Mouse (Mus musculus) intestine, embryonic 14.5 days (tissue): ENCODE results near the gene Efna5. TPM values are rescaled to one million over a fixed set of nuclear protein-coding genes. Genes with fewer than 3 reads are reported as not detected.
A peak's percentile ranks its signal among the peaks of the same experiment; 100 is the strongest.

Source experiments
- ATAC-seq: fragments of 200-750 bp; cut with Nextera tagmentation; replicated peaks from 2 replicates; pipeline ENCODE4 v1.8.0; 2017; ENCODE audit warnings: low read depth, moderate number of reproducible peaks, moderate TSS enrichment, moderate library complexity; ENCODE audit not compliant: low FRiP score, low TSS enrichment
- DNase-seq: peaks from one replicate; pipeline ENCODE4 v3.0.0-alpha.2; 2018; ENCODE audit warnings: low spot score
- H3K27ac ChIP-seq: fragments of 300-500 bp; sonication (generic); 2 replicates; pipeline ENCODE4 v1.5.1; 2014; ENCODE audit warnings: low read depth, mild to moderate bottlenecking, control low read depth
- H3K27me3 ChIP-seq: fragments of 300-500 bp; sonication (generic); replicated peaks from 2 replicates; pipeline ENCODE4 v1.6.1; 2014; ENCODE audit warnings: low read length, control low read depth; ENCODE audit not compliant: control insufficient read depth, insufficient read depth
- H3K36me3 ChIP-seq: fragments of 300-500 bp; sonication (generic); 2 replicates; pipeline ENCODE4 v1.6.1; 2014; ENCODE audit warnings: low read length, control low read depth; ENCODE audit not compliant: control insufficient read depth, insufficient read depth
- H3K4me1 ChIP-seq: fragments of 300-500 bp; sonication (generic); replicated peaks from 2 replicates; pipeline ENCODE4 v1.6.1; 2014; ENCODE audit warnings: low read length, control low read depth, mixed read lengths; ENCODE audit not compliant: control insufficient read depth, insufficient read depth
- H3K4me2 ChIP-seq: fragments of 300-500 bp; sonication (generic); 2 replicates; pipeline ENCODE4 v1.6.1; 2014; ENCODE audit warnings: low read length
- H3K4me3 ChIP-seq: fragments of 300-500 bp; sonication (generic); 2 replicates; pipeline ENCODE4 v1.5.1; 2014; ENCODE audit warnings: low read depth, low read length, control low read depth, mixed read lengths
- H3K9ac ChIP-seq: fragments of 300-500 bp; sonication (generic); 2 replicates; pipeline ENCODE4 v1.6.1; 2014; ENCODE audit warnings: mild to moderate bottlenecking, low read length
- H3K9me3 ChIP-seq: fragments of 300-500 bp; sonication (generic); 2 replicates; pipeline ENCODE4 v1.6.1; 2016; ENCODE audit warnings: low read length, control low read depth; ENCODE audit not compliant: control insufficient read depth
- WGBS: fragments of 180-500 bp; shearing (Covaris S2); extraction: QIAGEN DNeasy Blood & Tissue Kit; methylation state at CpG from one replicate; pipeline ENCODE4 v1.1.7; 2014; 5-methylcytosine and 5-hydroxymethylcytosine counted together
- polyA plus RNA-seq: library from polyadenylated mRNA; unstranded; fragments of >200 nt; fragmentation: Nextera tagmentation; extraction: Ambion mirVana; gene quantifications from 2 replicates; pipeline ENCODE4 v1.2.1, GENCODE M21; 2014

Gene Efna5
- polyA plus RNA-seq, 1 experiment from 2014 or later = 42.4 TPM

GRCm38 (mm10) chr17:62863004-62863403, 18.1 kb downstream of the Efna5 start:
- H3K27me3 ChIP-seq = no peaks in the 10 kb centered on the region
- H3K4me3 ChIP-seq = no peak overlapping the region
- no peak overlapping the region for H3K9ac ChIP-seq
- H3K9me3 ChIP-seq = no peaks in the 10 kb centered on the region
- no peaks in the 10 kb centered on the region for H3K36me3 ChIP-seq
- peak overlapping the region; percentile 32 for H3K4me2 ChIP-seq
- WGBS = 51% methylated on average over 3 of the region's 3 CpGs
- no peak for DNase-seq
- H3K4me1 ChIP-seq = peaks cover 28% of the 10 kb centered on the region
- no peak for ATAC-seq
- peak overlapping the region; percentile 77 for H3K27ac ChIP-seq

- WGBS = 13% methylated on average over 12 of the region's 12 CpGs
- Histone ChIP-seq H3K9ac (no peak overlapping the region), H3K4me2 (peak overlapping the region; percentile 32), H3K27me3 (no peaks in the 10 kb centered on the region), H3K27ac (peak overlapping the region; percentile 77), H3K4me3 (no peak overlapping the region), H3K4me1 (peaks cover 28% of the 10 kb centered on the region), H3K36me3 (no peaks in the 10 kb centered on the region), H3K9me3 (no peaks in the 10 kb centered on the region)
- DNase-seq (peak; percentile 68), ATAC-seq (peak; percentile 60; the same call in 1 of the 2 replicates)
Observed at GRCm38 (mm10) chr17:62862298-62862999, 18.7 kb downstream of the Efna5 start.

GRCm38 (mm10) chr17:62857275-62857674, 23.8 kb downstream of the Efna5 start:
- 69% methylated on average over 8 of the region's 8 CpGs for WGBS
- no peak for ATAC-seq

GRCm38 (mm10) chr17:62853741-62854140, 27.4 kb downstream of the Efna5 start:
- Histone ChIP-seq H3K27me3 (no peaks in the 10 kb centered on the region), H3K36me3 (no peaks in the 10 kb centered on the region), H3K4me3 (no peak overlapping the region), H3K4me1 (peaks cover 39% of the 10 kb centered on the region), H3K27ac (no peak overlapping the region), H3K4me2 (0 out of 2 replicates have a peak overlapping the region, but pooled peaks have one; percentile 4), H3K9me3 (no peaks in the 10 kb centered on the region), H3K9ac (no peak overlapping the region)
- no peak for ATAC-seq
- no peak for DNase-seq
- WGBS = 31% methylated on average over 6 of the region's 6 CpGs

More at GRCm38 (mm10) chr17:62857275-62857674, 23.8 kb downstream of the Efna5 start:
- H3K27me3 ChIP-seq = no peaks in the 10 kb centered on the region
- H3K4me1 ChIP-seq = peaks cover 33% of the 10 kb centered on the region
- no peaks in the 10 kb centered on the region for H3K36me3 ChIP-seq
- no peak overlapping the region for H3K9ac ChIP-seq
- no peak overlapping the region for H3K4me3 ChIP-seq
- H3K9me3 ChIP-seq = no peaks in the 10 kb centered on the region
- H3K4me2 ChIP-seq = no peak overlapping the region
- no peak overlapping the region for H3K27ac ChIP-seq
- no peak for DNase-seq

GRCm38 (mm10) chr17:62852822-62853608, 28.1 kb downstream of the Efna5 start:
- no peak overlapping the region for H3K4me3 ChIP-seq
- no peaks in the 10 kb centered on the region for H3K36me3 ChIP-seq
- no peaks in the 10 kb centered on the region for H3K27me3 ChIP-seq
- no peak overlapping the region for H3K9ac ChIP-seq
- DNase-seq (no peak), ATAC-seq (no peak)
- peaks cover 39% of the 10 kb centered on the region for H3K4me1 ChIP-seq
- no peaks in the 10 kb centered on the region for H3K9me3 ChIP-seq
- no peak overlapping the region for H3K27ac ChIP-seq
- WGBS = 4% methylated on average over 3 of the region's 3 CpGs
- H3K4me2 ChIP-seq = 0 out of 2 replicates have a peak overlapping the region, but pooled peaks have one; percentile 4

GRCm38 (mm10) chr17:62851268-62851667, 29.8 kb downstream of the Efna5 start:
- ATAC-seq (no peak; the same call in 1 of the 2 replicates), DNase-seq (no peak)
- Histone ChIP-seq H3K4me1 (peaks cover 42% of the 10 kb centered on the region), H3K27ac (no peak overlapping the region), H3K9me3 (no peaks in the 10 kb centered on the region), H3K36me3 (no peaks in the 10 kb centered on the region), H3K4me2 (no peak overlapping the region), H3K9ac (no peak overlapping the region), H3K27me3 (no peaks in the 10 kb centered on the region), H3K4me3 (no peak overlapping the region)
- 27% methylated on average over 7 of the region's 7 CpGs for WGBS

GRCm38 (mm10) chr17:62850603-62851002, 30.5 kb downstream of the Efna5 start:
- H3K4me2 ChIP-seq = no peak overlapping the region

GRCm38 (mm10) chr17:62849676-62850075, 31.4 kb downstream of the Efna5 start:
- Histone ChIP-seq H3K4me2 (no peak overlapping the region), H3K4me3 (no peak overlapping the region), H3K4me1 (peaks cover 45% of the 10 kb centered on the region), H3K9me3 (no peaks in the 10 kb centered on the region), H3K36me3 (no peaks in the 10 kb centered on the region), H3K27me3 (no peaks in the 10 kb centered on the region), H3K9ac (no peak overlapping the region), H3K27ac (no peak overlapping the region)
- ATAC-seq (no peak), DNase-seq (no peak)
- 84% methylated on average over 6 of the region's 6 CpGs for WGBS

More at GRCm38 (mm10) chr17:62850603-62851002, 30.5 kb downstream of the Efna5 start:
- Histone ChIP-seq H3K27ac (no peak overlapping the region), H3K4me3 (no peak overlapping the region), H3K9ac (no peak overlapping the region), H3K27me3 (no peaks in the 10 kb centered on the region), H3K36me3 (no peaks in the 10 kb centered on the region), H3K4me1 (peaks cover 43% of the 10 kb centered on the region), H3K9me3 (no peaks in the 10 kb centered on the region)
- ATAC-seq = no peak
- WGBS = 56% methylated on average over 3 of the region's 3 CpGs
- no peak for DNase-seq
